Mouse (Mus musculus) retina, adult 2 months (tissue): ENCODE data around the gene Pdpn.

ENCODE experiments used
- DNase-seq: peaks from one replicate; pipeline ENCODE4 v3.0.0-alpha.2; 2012; ENCODE audit warnings: low read depth, low spot score

Gene Pdpn

DNA sequence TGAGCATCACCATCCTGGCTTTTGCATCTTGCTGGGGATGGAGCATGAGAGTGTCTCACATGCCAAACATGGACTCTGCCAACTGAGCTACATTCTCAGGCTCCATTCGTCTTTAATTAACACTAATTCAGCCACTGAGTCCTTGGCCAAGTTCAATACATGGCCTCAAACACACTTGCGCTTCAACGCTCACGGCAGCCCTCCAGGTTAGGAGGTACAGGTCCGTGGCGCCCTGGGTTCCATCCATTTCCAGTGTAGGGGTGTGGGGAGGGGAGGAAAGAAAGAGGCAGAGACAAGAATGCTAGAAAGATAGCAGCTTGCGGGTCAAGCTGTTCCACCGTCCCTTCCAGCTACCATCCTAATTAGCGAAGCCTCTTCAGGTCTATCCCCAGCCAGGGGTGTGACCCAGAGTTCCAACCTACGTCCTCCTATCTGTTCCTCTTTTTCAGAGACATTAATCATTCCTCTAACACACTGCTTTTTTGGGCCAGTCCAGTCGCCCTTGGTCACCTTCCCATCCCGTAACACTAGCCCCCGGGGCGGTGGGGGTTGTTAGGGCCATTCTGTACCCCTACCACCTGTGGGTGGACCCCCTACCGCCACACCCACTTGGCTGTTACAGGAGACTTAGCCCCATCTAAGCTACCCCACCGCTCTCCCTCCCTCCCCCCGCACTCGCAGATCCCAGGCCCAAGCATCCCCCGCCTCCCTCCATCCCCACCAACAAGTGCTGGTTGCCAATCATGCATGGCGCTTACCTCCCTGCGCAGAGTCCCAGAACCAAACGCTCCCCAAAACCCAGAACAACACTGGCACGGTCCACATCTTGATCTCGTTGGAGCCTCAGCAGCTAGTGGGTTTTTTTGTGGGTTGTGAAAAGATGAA lies 691 bp downstream of the Pdpn start:
- no peak for DNase-seq

DNA sequence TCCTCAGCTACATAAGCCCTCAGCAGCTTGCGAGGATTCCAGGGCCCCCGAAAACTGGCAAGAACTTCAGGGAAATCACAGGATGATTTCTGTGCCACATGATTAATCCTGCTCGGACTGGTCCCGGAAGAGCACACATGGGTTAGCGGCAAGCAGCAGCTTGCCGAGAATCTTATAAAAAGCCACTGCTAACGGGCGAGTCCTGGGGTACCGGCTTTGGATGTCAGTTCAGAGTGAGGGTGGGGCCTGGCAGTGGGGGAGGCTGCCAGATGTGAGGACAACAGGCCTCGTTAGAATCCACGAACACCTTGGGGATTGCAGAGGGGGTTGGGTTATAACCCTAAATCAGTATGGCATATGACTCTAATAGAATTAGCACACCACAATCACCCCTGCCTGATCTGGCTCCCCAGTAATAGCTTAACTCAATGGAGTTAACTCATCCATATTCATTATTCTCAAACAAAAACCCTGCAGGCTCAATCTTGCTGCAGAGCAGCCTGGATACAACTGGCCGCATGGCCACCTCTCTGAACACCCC lies 2.3 kb downstream of the Pdpn start:
- DNase-seq, result no peak

GRCm38 (mm10) chr4:143296153-143296552 lies 3.2 kb downstream of the Pdpn start:
- no peak for DNase-seq

DNA sequence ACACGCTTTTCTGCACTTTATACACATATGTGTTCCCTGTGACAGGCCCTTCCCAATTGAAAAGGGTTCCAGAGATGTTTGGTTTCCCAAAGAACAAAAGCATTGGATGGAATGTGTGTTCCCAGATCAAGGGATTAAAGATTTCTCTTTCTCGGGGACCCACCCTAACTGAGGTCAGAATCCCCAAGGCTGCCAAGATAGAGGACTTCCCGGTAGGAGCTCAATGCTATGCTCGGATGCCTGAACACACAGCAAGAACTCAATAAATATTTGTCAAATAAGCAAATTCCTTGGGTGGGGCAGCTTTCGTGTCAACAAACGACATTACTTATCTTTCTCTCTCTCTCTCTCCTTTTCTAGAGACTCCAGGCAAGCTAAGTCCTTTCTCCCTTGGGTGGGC lies 5.0 kb downstream of the Pdpn start:
- DNase-seq, result no peak

DNA sequence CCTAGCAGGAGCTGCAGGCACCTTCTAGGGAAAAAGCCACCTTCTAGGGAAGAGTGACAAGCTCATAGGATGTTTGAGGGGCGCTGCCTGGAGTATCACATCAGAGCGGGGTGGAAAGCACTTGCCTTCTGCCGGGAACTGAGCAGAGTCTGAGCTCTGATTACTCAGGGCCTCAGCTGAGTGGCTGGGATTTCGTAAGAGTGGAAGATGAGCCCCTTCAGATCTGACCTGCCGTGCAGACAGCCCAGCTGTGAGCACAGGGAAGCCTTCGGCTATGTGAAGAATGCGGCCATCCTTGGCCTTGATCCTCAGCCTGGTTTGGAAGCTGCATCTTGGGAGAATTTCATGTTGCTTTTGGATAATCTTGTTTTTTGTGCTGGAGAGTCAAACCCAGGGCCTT lies 10.5 kb downstream of the Pdpn start:
- DNase-seq, result no peak

- DNase-seq, result no peak
Measured at GRCm38 (mm10) chr4:143288473-143288872, 10.9 kb downstream of the Pdpn start.

GRCm38 (mm10) chr4:143287065-143287464 lies 12.3 kb downstream of the Pdpn start:
- DNase-seq, result no peak

- no peak for DNase-seq
Measured at GRCm38 (mm10) chr4:143280166-143280565, 19.2 kb downstream of the Pdpn start.

DNA sequence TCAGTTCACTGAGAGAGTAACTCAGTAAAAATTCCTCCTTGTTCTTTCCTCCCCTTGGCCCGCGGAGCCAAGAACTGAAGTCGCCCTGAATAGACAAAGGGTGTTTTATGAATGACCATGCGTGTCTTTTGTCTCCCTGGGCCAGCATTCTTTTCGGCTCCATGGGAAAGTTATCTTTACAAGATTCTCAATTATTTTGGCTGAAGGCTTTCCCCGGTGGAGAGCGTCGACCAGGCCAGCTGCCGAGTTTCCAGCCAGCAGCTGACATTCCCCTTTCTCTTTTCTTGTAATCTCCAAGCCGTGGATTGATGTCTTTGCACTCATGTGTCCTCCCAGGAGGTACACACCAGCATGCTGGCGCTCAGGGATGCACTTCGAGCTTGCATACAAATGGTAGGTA lies 19.7 kb downstream of the Pdpn start:
- no peak for DNase-seq

GRCm38 (mm10) chr4:143279016-143279415 lies 20.3 kb downstream of the Pdpn start:
- DNase-seq, result no peak

- no peak for DNase-seq
Measured at GRCm38 (mm10) chr4:143278429-143278871, 20.9 kb downstream of the Pdpn start.

- no peak for DNase-seq
Measured at GRCm38 (mm10) chr4:143277319-143277718, 22.0 kb downstream of the Pdpn start.

DNA sequence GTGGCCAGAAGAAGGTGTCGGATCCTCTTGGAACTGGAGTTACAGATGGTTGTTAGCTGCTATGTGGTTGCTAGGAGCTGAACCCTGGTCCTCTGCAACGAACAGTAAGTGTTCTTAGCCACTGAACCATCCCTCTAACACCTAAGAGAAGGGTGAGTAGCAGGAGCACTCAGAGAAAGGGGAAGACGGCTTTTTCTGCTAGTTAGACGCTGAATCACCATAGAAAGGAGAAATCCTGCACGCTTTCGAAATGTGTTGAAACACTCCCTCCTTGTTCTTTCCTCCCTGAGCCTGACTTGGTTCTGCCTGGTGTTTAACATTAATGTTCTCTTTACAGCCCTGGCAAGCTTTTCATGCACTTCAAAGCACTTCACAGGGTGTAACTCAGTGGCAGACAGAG lies 27.8 kb downstream of the Pdpn start:
- DNase-seq, result no peak

DNA sequence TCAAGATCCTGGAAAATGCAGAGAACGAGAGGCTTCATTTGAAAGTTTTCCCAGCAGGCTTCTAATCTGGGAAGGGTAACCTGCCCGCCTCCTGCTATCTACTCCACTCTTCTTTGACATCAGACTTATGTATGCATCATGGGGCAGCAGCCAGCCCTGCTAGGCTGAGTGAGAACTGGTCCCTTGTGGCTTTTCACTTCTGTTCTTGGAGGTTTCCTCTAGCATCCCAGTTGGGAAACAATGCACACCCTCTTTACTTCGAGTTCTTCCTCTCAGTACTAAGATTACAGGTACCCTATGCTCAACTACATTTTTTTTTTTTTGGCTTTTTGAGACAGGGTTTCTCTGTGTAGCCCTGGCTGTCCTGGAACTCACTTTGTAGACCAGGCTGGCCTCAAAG lies 28.5 kb downstream of the Pdpn start:
- DNase-seq, result no peak

GRCm38 (mm10) chr4:143262696-143263095 lies 36.7 kb downstream of the Pdpn start:
- no peak for DNase-seq

GRCm38 (mm10) chr4:143259718-143260349 lies 39.5 kb downstream of the Pdpn start:
- DNase-seq, result no peak

GRCm38 (mm10) chr4:143258517-143258916 lies 40.8 kb downstream of the Pdpn start:
- no peak for DNase-seq

DNA sequence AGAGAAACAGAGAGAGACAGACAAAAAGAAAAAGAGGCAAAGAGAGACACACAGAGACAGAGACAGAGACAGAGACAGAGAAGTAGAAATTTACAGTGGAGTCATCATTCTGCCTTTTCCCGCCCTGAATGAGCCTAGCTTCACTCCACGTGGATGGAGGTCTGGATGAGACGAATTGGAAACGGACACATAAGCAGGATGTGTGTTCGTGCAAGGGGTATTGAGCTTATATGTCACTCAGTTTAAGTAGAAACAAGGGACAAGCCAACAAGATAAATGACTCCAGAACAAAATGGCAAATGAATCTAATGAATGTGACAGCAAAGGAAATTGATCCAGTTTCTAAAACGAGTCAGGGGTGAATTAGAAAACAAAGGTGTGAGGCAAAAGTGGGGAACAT lies 41.4 kb downstream of the Pdpn start:
- no peak for DNase-seq

GRCm38 (mm10) chr4:143255541-143255940 lies 43.8 kb downstream of the Pdpn start:
- no peak for DNase-seq

- DNase-seq, result no peak
Measured at GRCm38 (mm10) chr4:143253356-143253755, 46.0 kb downstream of the Pdpn start.

GRCm38 (mm10) chr4:143248050-143248449 lies 51.3 kb downstream of the Pdpn start:
- no peak for DNase-seq

DNA sequence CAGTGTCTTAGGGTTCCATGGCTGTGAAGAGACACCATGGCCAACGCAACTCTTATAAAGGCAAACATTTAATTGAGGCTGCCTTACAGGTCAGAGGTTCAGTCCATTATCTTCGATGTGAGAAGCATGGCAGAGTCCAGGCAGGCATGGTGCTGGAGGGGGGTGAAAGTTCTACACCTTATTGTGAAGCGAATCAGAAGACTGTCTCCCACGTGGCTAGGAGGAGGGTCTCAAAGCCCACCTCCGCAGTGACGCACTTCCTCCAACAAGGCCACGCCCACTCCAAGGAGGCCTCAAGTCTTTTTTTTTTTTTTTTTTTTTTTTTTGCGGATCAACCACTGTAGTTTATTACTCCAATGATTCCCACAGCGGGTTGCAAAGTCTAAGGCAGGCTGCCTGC lies 58.1 kb downstream of the Pdpn start:
- DNase-seq, result no peak
